In the genomic region with DNA sequence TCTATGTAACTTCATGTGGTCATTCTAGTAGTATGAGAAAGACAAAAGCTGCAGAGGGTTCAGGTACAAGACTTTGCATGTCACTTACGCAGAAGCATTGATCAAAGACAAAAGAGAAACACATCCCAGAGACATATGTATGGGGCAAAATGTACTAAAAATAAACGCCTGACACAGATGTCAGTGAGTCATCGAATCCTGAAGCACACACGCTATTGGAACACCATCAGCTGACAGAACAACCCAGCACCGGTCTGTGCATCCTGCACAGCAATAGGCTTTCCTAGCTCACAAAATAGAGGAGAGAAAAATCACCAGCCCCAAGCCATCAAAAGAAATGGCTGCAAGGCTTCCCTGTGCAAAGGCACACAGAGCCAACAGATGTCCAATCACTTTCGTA, we compare ENCODE assay signal across 22 mouse cellular contexts.
DNase-seq lines count a peak whose midpoint lies in the region; TF ChIP-seq lines count a peak whose summit lies in the region.
"Had no signal": no experiment of that assay in that cellular context is flagged by ENCODE, and none has a peak within 500 bp of the region (broad histone marks: within the 10 kb centered on the region; RNA-seq: fewer than 3 reads in every experiment).

No protein-coding gene starts in this region.

- peak; percentile 9 to 14 for DNase-seq in left cerebral cortex, adult 18-20 months (ENCODE audit: low spot score in 2 of 2)
- no peak for DNase-seq in left cerebral cortex, postnatal 36 days (ENCODE audit: low spot score in 2 of 2)
- DNase-seq in MN1 (ENCODE audit: low spot score): peak; percentile 13
- peak; percentile 65 to 86 for DNase-seq in layer of hippocampus, adult 18-20 months (ENCODE audit: low spot score in 2 of 2)
- DNase-seq in liver: no peak
- no peak for DNase-seq in lung, postnatal 4 days
- DNase-seq: adrenal gland, adult 8-10 months; cerebellum, adult 9-10 months; kidney, adult 2 months; kidney, postnatal 10 days; liver, postnatal 0 days; lung, postnatal 10 days; midbrain, embryonic 14.5 days; thymus, adult 2 months had no signal

- no peak for TF ChIP-seq POLR2A in myocyte (IDR thresholded peaks at IDR 0.05; ENCODE audit: insufficient read length, low read depth)

- H3K79me2 ChIP-seq in myocyte (ENCODE audit: control insufficient read depth, insufficient read depth): no peaks in the 10 kb centered on the region

- no peak overlapping the region for H3K4me3 ChIP-seq in myocyte
- H3K4me3 ChIP-seq: forebrain, embryonic 13.5 days; heart, embryonic 12.5 days; hindbrain, embryonic 13.5 days; limb, embryonic 15.5 days; neural tube, embryonic 15.5 days; stomach, embryonic 15.5 days had no signal

- intact Hi-C loops in left cerebral cortex, postnatal 36 days (cut with DNase I): no loop called here

- no peak overlapping the region for H3ac ChIP-seq in myocyte (ENCODE audit: control insufficient read depth, insufficient read length)

- no peaks in the 10 kb centered on the region for H3K36me3 ChIP-seq in myocyte (ENCODE audit: control insufficient read depth, insufficient read depth)
- H3K36me3 ChIP-seq: heart, embryonic 12.5 days; hindbrain, embryonic 13.5 days; limb, embryonic 15.5 days; neural tube, embryonic 15.5 days; stomach, embryonic 15.5 days had no signal

- no peaks in the 10 kb centered on the region for H3K27me3 ChIP-seq in myocyte (ENCODE audit: control insufficient read depth, insufficient read depth, insufficient read length)
- H3K27me3 ChIP-seq: forebrain, embryonic 13.5 days; heart, embryonic 12.5 days; hindbrain, embryonic 13.5 days; limb, embryonic 15.5 days; neural tube, embryonic 15.5 days; Patski; stomach, embryonic 15.5 days had no signal

- peak overlapping the region; percentile 37 for H3K4me2 ChIP-seq in myocyte (ENCODE audit: low read depth)
- H3K4me2 ChIP-seq: forebrain, embryonic 13.5 days; heart, embryonic 12.5 days; hindbrain, embryonic 13.5 days; limb, embryonic 15.5 days; neural tube, embryonic 15.5 days; stomach, embryonic 15.5 days had no signal

TF ChIP-seq in myocyte, 11 proteins besides CTCF, POLR2A, EP300 and RAD21:
- TF ChIP-seq USF1 (IDR thresholded peaks at IDR 0.05; ENCODE audit: low read depth): peak; percentile 49
- no peak for TF ChIP-seq MYOD1 (IDR thresholded peaks at IDR 0.05; ENCODE audit: control insufficient read depth in 1 of 3, insufficient read length in 2 of 3, low read depth in 2 of 3)

Comparison
In these comparisons a context has a peak if more than half of its experiments do, and no peak if none do; other contexts are left out.
1. DNase-seq: peak in left cerebral cortex, adult 18-20 months (2 of 2), MN1 (single experiment) and layer of hippocampus, adult 18-20 months (2 of 2); none in left cerebral cortex, postnatal 36 days (0 of 2), liver (single experiment) and lung, postnatal 4 days (0 of 2).